Mouse (Mus musculus) olfactory bulb, adult 2 months (tissue): ENCODE results near the gene Cldn18. TPM values are rescaled to one million over a fixed set of nuclear protein-coding genes. Genes with fewer than 3 reads are reported as not detected.

Source experiments
- H3K27ac ChIP-seq: fragments of 200-500 bp; 2 replicates; pipeline ENCODE4 v1.5.1; 2012; ENCODE audit warnings: low read depth, low read length; ENCODE audit not compliant: insufficient read depth
- H3K4me1 ChIP-seq: fragments of 200-500 bp; 2 replicates; pipeline ENCODE4 v1.6.1; 2012; ENCODE audit warnings: low read length; ENCODE audit not compliant: control insufficient read depth, insufficient read depth
- H3K4me3 ChIP-seq: fragments of 200-500 bp; 2 replicates; pipeline ENCODE4 v1.5.1; 2012; ENCODE audit warnings: mild to moderate bottlenecking, low read depth, low read length, moderate library complexity; ENCODE audit not compliant: insufficient read depth
- CTCF ChIP-seq: fragments of 200-500 bp; IDR thresholded peaks from 2 replicates; pipeline ENCODE4 v1.5.1; 2012; ENCODE audit warnings: low read depth, mild to moderate bottlenecking, low read length, moderate library complexity; ENCODE audit not compliant: insufficient read depth
- POLR2A ChIP-seq: fragments of 200-500 bp; IDR thresholded peaks from 2 replicates; pipeline ENCODE4 v1.6.1; 2012; ENCODE audit warnings: mild to moderate bottlenecking, low read depth, low read length, moderate library complexity; ENCODE audit not compliant: insufficient read depth
- WGBS: fragments of 180-500 bp; shearing (Covaris S2); methylation state at CpG from one replicate; pipeline ENCODE4 v1.1.7; 2018; 5-methylcytosine and 5-hydroxymethylcytosine counted together
- polyA plus RNA-seq: library from polyadenylated mRNA; stranded (reverse); fragments of >200 nt; gene quantifications from 2 replicates; pipeline ENCODE4 v1.2.4, GENCODE M21; 2012; ENCODE audit warnings: low replicate concordance; ENCODE audit not compliant: missing spikeins, insufficient read depth, insufficient read length

Gene Cldn18
- polyA plus RNA-seq: not detected in 2 replicates

DNA sequence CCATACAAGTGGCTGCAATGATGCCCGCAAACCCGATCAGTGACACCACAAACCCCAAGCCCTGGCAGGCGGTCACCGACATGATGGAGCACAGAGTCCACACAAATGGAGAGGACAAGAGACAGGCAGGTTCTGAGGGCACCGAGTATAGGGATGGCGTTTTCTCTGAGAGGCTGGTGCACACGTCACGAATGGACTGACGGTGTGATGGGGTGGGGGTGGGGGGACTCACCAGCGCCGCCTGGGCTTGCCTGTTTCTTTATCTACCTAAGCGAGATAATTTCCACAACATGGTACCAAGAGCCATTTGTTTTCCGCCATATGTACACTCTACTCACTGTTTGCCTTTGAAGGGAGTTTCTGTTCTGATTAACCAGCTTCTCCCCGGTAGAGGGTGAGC, at the start of gene Cldn18:
TSS of gene Cldn18 (minus strand) at position 134 of the 400 bp plus-strand sequence.
- Histone ChIP-seq H3K4me3 (no peak within 1 kb of the TSS), H3K27ac (no peak within 1 kb of the TSS), H3K4me1 (no peaks in the 10 kb centered on the region)
- TF ChIP-seq POLR2A (no peak), CTCF (no peak)
- 91% methylated on average over 14 of the region's 14 CpGs for WGBS

DNA sequence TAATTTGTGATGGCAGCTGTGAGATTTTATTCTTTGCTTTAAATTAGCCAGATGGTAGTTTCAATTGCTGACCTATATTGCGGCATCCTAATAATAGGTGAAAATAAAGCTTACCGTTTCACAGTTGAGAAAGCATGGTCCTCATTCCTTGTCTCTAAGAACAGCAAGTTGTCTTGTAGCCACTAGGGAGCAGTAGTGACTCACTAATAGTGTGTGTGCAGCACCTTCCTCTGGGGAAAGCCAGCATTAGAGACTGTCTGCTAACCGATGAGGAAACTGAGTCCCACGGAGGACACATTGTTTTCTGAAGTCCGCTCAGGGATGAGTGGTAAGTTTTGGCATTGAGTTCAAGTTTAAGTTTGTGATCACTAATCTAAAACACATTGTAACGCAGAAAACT, 46.5 kb upstream of the Cldn18 start:
- Histone ChIP-seq H3K4me3 (no peak overlapping the region), H3K27ac (no peak overlapping the region), H3K4me1 (no peaks in the 10 kb centered on the region)
- TF ChIP-seq CTCF (no peak), POLR2A (no peak)
- 46% methylated on average over 6 of the region's 6 CpGs for WGBS

GRCm38 (mm10) chr9:99750272-99750671, 33.2 kb upstream of the Cldn18 start:
- Histone ChIP-seq H3K27ac (no peak overlapping the region), H3K4me3 (no peak overlapping the region), H3K4me1 (peaks cover 6% of the 10 kb centered on the region)
- WGBS: 87% methylated on average over 4 of the region's 4 CpGs
- TF ChIP-seq CTCF (no peak), POLR2A (no peak)

DNA sequence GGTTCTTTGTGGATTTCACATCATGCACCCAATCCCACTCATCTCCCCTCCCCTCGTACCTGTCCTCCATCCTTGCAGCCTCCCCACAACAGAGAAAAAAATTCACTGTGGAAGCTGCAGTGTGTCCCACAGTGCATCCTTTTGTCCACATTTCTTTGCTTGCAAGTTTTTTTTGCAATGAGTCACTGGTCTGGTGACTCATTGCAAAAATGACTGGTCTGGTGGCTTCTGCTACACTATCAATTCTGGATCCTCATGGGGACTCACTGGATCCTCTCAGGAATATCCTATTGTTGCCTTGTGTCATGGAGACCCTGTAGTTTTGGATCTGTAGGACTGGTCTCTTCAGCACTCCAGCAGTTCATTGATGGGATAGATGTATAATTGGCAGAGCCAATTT, 31.2 kb upstream of the Cldn18 start:
- Histone ChIP-seq H3K4me1 (peaks cover 6% of the 10 kb centered on the region), H3K27ac (no peak overlapping the region), H3K4me3 (no peak overlapping the region)
- WGBS: 62% methylated on average over 1 of the region's 1 CpGs
- no peak for TF ChIP-seq CTCF
- TF ChIP-seq POLR2A: no peak

- Histone ChIP-seq H3K4me1 (peaks cover 6% of the 10 kb centered on the region), H3K27ac (no peak overlapping the region), H3K4me3 (no peak overlapping the region)
- no peak for TF ChIP-seq CTCF
- TF ChIP-seq POLR2A: no peak
- WGBS: 51% methylated on average over 4 of the region's 4 CpGs
Observed at GRCm38 (mm10) chr9:99747731-99748130, 30.7 kb upstream of the Cldn18 start.

GRCm38 (mm10) chr9:99744548-99744947, 27.5 kb upstream of the Cldn18 start:
- TF ChIP-seq CTCF (no peak), POLR2A (no peak)
- H3K4me1 ChIP-seq: peaks cover 6% of the 10 kb centered on the region
- no peak overlapping the region for H3K27ac ChIP-seq
- H3K4me3 ChIP-seq: no peak overlapping the region
- WGBS: 51% methylated on average over 5 of the region's 5 CpGs

DNA sequence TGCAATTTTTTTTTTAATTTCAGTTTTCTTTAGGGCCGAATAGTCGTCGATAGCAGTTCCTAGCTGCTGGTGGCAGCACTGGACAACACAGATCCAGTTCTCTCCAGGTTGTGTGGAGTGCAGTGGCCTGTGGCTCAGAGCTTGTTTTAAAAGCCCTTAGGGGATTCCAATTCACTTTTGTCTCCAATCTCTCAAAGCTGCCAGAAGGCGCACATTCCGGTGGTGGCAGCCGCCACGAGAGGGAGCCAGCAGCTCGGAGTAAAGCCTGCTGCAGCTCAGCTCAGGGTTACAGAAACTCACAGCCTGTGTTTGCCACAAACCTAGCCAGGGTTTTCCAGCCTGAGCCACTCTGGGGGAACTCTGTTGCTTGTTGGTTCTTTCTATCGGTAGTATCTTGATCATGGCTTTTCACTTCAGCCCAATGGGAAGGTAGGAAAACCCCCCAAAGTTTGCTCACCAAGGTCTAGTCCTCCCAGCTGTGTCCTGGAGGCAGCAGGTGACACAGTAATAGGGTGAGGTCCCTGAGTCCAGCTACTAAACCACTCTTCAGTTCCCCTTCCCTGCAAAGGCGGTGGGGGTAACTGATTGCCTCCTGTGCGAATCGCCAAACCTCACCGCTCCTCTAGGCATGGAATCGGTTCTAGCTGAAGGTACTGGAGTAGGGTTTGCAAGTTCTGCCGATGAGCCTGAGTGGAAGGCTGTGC, 13.0 kb upstream of the Cldn18 start:
- H3K4me1 ChIP-seq: no peaks in the 10 kb centered on the region
- TF ChIP-seq CTCF: peak; percentile 85
- no peak for TF ChIP-seq POLR2A
- 36% methylated on average over 15 of the region's 15 CpGs for WGBS

DNA sequence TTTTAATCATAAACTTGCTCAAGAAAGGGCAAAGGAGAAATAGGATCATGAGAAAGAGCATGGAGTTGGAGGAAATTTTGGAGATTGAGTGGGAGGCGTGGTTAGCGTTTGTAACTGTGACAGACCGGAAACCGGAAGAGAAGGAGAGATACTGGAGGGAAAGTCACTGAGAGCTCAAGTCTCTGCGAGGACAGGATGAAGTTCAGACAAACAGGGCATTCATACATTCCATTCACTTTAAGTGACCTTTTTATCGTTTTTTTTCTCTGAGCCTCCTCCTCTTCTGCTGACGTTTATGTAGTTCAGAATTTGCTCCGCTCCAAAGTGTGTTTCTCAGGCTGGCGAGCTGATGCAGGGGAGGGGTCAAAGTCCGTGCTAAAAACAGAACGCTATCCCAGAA, 10.8 kb upstream of the Cldn18 start:
- TF ChIP-seq CTCF (no peak), POLR2A (no peak)
- Histone ChIP-seq H3K4me3 (no peak overlapping the region), H3K4me1 (no peaks in the 10 kb centered on the region), H3K27ac (no peak overlapping the region)
- 67% methylated on average over 11 of the region's 11 CpGs for WGBS

More for the DNA sequence above, 13.0 kb upstream of the Cldn18 start:
- Histone ChIP-seq H3K4me3 (no peak overlapping the region), H3K27ac (no peak overlapping the region)

- Histone ChIP-seq H3K4me1 (no peaks in the 10 kb centered on the region), H3K27ac (no peak overlapping the region), H3K4me3 (no peak overlapping the region)
- no peak for TF ChIP-seq POLR2A
- no peak for TF ChIP-seq CTCF
- 85% methylated on average over 8 of the region's 8 CpGs for WGBS
Observed at GRCm38 (mm10) chr9:99725278-99725677, 8.2 kb upstream of the Cldn18 start.

DNA sequence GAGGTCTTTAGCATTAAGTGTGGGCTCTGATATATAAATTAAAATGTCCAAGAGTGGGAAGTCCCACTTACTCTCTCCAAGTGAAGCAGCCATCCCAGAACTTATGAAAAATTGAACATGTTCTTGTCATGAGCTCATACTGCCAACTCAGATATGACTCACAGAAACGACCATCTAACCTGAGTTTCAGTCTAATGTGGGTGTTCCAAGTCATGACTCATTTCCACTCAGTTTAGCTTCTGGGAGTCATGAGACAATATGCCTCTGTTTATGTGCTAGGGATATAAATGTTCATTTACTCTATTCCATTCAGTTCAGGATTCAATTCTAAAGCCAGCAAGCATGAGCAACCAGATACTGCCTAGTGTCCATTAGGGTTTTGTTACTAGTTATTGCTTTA, 2.9 kb upstream of the Cldn18 start:
- no peaks in the 10 kb centered on the region for H3K4me1 ChIP-seq
- no peak overlapping the region for H3K27ac ChIP-seq
- TF ChIP-seq POLR2A: no peak
- no peak for TF ChIP-seq CTCF
- no peak overlapping the region for H3K4me3 ChIP-seq
- WGBS: 9% methylated on average over 1 of the region's 1 CpGs
